Mouse (Mus musculus) gastrocnemius, adult 8-10 months (tissue): ENCODE measurements around the gene Smyd5. TPM values are rescaled to one million over a fixed set of nuclear protein-coding genes. Genes with fewer than 3 reads are reported as not detected.

ENCODE experiments used
- DNase-seq, 2 experiments: peaks; one replicate each; pipeline ENCODE4 v3.0.0; 2022; ENCODE audit warnings: low spot score in 2 of 2
- total RNA-seq, 4 experiments: library from RNA; stranded (reverse); gene quantifications; 2 replicates each; pipeline ENCODE4 v1.2.4; 2022

Smyd5 gene
- total RNA-seq, 4 experiments from 2014 or later: 8.4 to 9.6 (median 8.4) TPM

DNA sequence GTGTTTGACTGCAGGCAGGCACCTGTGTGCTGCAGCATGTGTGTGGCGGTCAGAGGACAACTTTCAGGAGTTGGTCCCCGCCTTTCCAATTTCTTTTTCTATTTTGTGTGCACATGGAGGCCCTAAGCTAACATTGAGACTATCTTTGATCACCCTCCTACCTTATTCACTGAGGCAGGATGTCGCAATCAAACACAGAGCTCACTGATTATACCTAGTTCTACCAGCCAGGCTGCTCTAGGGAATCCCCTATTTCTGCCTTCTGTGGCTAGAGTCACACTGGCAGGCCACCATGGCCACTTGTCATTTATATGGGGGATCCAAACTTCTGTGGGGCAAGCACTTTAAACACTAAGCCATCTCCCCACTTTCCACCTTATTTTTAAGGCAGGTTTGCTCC, 57.9 kb downstream of the Smyd5 start:
- DNase-seq: no peak

- no peak for DNase-seq
Observed at GRCm38 (mm10) chr6:85490252-85490651, 58.5 kb downstream of the Smyd5 start.

- no peak for DNase-seq
Observed at GRCm38 (mm10) chr6:85491606-85492005, 59.8 kb downstream of the Smyd5 start.

Other genes with a start within 250 kb of the Smyd5 start
- not detected for gene Emx1, start 244.6 kb upstream of the Smyd5 start, total RNA-seq
- gene Sfxn5, start 98.6 kb upstream of the Smyd5 start, total RNA-seq: 1 to 10 TPM; 4.2 to 6.0 (median 5.5) TPM
- 10 to 100 TPM; 23.8 to 35.6 (median 30.0) TPM for gene Rab11fip5, start 57.4 kb upstream of the Smyd5 start, total RNA-seq
- not detected for gene Noto, start 8.1 kb upstream of the Smyd5 start, total RNA-seq
- 100 to 1,000 TPM; 139 to 146 (median 144) TPM for gene Cct7, start 19.5 kb downstream of the Smyd5 start, total RNA-seq
- gene Pradc1, start 20.0 kb downstream of the Smyd5 start, total RNA-seq: 10 to 100 TPM; 14.5 to 17.2 (median 16.6) TPM
- not detected for gene Fbxo41, start 71.0 kb downstream of the Smyd5 start, total RNA-seq
- gene Egr4, start 81.6 kb downstream of the Smyd5 start, total RNA-seq: not detected
- under 1 TPM; 0.53 to 0.80 (median 0.66) TPM for gene Alms1, start 155.5 kb downstream of the Smyd5 start, total RNA-seq